Mouse (Mus musculus): Measurements from ENCODE around the gene Olfr1347.
"Not testable (repeated sequence)": the region's sequence is repeated elsewhere in the genome, so short reads cannot be mapped to it uniquely, and the experiment has no call there.

The Olfr1347 gene

DNA sequence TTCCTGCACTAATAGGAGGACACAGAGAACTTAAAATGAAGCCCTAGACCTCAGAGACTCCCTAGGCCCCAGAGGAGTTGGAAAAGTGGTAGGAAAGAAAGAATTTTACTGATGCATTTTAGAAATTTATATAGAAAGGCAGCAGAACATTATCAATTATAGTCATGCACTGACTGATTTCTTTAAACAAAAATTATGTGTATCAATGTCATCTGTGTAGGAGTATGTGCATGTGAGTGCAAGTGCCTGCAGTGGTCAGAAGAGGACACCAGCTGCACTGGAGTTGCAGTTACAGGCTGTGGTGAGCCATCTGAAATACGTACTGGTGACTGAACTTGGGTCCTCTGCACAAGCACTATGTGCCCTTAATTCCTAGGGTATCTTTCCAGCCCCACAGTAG lies at the start of gene Olfr1347:
TSS of gene Olfr1347 (minus strand) at position 101 of the 400 bp plus-strand sequence.
- DNase-seq (ENCODE audit: low spot score in 2 of 2), result no peak

DNA sequence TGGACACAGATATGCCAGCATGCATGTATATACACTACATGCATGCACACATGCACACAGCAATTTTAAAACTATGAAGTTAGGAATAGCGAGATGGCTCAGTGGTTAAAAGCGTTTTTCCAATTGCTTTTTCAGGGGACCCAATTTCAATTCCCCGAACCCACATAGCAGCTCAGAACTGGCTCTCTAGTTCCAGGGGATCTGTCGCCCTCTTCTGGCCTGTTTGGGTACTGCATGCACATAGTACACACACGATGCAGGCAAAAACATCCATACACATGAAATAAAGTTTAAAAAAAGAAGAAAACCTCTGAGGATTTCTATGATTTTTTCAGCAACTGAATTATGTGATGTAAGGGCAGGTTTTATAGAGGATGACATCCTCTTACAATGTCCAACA lies 26.6 kb upstream of the Olfr1347 start:
- DNase-seq (ENCODE audit: low spot score in 2 of 2), result no peak

DNA sequence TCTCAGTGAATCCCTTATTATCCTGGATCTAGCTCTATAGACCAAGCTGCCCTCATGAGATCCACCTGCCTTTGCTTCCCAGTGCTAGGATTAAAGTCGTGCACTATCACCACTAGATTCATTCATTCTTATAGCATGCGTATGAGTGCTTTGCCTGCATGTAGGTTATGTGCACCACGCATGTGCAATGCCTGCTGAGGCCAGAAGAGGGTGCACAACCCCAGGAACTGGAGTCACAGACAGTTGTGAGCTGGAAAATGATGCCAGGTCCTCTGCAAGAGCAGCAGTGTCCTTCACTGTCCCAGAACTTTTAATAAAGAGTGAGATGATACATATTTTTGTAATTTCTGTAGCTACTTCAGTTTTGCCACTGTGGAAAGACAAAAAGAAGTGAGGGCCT lies 25.4 kb upstream of the Olfr1347 start:
- no peak for DNase-seq (ENCODE audit: low spot score in 2 of 2)

DNA sequence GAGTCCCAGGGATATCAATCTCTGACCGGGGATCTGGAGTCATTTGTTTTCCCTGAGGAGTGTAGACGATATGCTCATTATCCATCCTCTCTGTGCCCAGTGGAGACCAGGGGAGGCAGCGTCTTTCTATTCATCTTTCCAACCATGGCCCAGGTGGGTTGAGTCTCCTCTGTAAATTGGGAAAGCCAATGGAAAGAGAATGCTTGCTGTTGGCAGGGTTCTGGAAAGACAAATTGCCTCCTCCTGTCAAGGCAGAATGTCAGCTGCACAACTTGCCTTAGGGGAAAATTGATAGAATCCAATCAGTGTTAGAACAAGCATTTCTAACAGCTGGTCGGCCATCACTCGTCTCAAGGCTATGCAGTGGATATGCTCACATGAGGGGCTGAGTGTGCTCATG lies 23.3 kb upstream of the Olfr1347 start, which contains the start of gene Olfr1349:
TSS of gene Olfr1349 (minus strand) at position 101 of the 400 bp plus-strand sequence.
- DNase-seq (ENCODE audit: low spot score in 2 of 2), result no peak

GRCm38 (mm10) chr7:6521666-6522065 lies 22.1 kb upstream of the Olfr1347 start:
- no peak for DNase-seq (ENCODE audit: low spot score in 2 of 2)

DNA sequence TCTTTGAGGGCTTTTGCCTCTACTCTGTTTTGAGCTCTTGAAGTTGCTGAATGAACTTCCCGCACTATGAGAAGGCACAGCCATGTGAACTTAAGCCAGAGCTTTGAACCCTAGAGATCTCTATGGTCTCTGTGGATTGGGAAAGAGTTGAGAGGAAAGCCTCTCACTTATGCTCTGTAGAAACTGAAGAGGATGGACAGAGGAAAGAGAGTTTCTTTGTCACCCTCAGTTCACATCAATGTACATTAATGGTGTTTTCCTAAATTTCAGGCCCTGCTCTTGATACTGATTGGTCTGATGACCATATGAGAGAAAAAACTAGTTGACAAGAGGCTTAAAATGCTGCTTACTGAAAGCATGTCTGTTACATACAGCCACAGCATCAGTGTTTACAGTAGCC lies 9.1 kb upstream of the Olfr1347 start, which contains the start of gene Olfr1348:
TSS of gene Olfr1348 (minus strand) at position 101 of the 400 bp plus-strand sequence.
- no peak for DNase-seq (ENCODE audit: low spot score in 2 of 2)

GRCm38 (mm10) chr7:6486841-6487240 lies 12.7 kb downstream of the Olfr1347 start, which contains the start of gene Olfr5:
Gene Olfr5, minus strand, starts transcription at chr7:6486941.
- DNase-seq (ENCODE audit: low spot score in 2 of 2), result no peak

- not testable (repeated sequence) for DNase-seq (ENCODE audit: low spot score in 2 of 2)
Measured at GRCm38 (mm10) chr7:6477633-6478032, 21.9 kb downstream of the Olfr1347 start.

DNA sequence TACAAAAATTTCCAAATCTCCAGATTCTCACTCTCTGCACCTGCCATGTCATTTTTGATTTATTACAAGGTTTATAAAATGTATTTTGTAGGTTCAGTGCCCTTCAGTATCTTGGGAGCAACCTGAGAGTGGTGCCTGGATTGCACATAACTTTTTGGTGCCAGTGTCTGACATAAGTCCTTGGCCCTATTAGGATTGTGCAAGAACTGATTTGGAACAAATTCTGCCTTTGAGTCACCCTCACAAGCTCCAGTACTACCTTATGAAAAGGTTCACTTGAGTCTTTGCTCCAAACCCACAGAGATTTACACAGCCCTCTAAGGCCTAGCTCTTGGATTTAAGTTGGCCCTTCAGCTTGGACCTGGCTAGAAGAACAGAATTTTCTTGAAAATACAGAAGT lies 32.6 kb downstream of the Olfr1347 start, which contains the start of gene Olfr1346:
TSS of gene Olfr1346 (plus strand) at position 151 of the 400 bp plus-strand sequence.
- no peak for DNase-seq (ENCODE audit: low spot score in 2 of 2)

DNA sequence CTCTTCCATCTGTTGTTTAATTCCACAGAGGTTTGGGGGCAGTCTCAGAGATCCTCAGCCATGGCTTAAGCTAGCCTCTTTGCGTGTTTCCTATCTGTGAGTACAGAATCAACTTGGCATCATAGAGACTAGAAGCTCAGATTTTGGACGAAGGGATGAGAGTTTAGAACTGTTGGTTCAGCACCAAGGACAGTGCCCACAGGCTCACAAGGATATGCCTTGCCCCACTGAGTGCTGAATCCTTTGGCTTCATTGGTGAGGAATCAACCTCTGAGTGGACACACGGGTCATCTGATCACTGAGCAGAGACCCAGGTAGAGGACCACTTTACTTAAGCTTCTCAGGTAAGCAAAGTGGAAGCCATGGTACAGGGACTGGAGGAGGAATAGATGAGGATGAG lies 43.2 kb downstream of the Olfr1347 start:
- DNase-seq (ENCODE audit: low spot score in 2 of 2), result no peak

DNA sequence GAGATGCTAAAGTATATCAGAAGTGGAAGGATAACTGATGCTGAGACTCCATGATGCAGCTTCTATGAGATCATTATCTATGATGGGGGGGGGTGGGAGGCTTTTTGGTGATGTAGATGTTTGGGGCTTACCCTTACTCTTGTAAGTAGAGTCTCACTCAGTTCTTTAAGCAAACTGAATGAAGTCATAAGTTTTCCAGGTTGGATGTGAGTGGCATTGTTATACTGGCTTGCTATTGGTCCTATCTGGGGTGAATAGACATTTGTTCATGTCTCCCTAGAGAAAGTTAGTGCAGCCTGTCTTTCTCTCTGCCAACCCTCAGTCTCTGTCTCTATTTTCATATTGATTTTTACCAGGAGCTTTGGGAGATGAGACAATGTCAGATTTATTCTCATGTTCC lies 43.7 kb downstream of the Olfr1347 start, which contains the start of gene Olfr1336:
TSS of gene Olfr1336 (plus strand) at position 301 of the 400 bp plus-strand sequence.
- DNase-seq (ENCODE audit: low spot score in 2 of 2), result no peak

DNA sequence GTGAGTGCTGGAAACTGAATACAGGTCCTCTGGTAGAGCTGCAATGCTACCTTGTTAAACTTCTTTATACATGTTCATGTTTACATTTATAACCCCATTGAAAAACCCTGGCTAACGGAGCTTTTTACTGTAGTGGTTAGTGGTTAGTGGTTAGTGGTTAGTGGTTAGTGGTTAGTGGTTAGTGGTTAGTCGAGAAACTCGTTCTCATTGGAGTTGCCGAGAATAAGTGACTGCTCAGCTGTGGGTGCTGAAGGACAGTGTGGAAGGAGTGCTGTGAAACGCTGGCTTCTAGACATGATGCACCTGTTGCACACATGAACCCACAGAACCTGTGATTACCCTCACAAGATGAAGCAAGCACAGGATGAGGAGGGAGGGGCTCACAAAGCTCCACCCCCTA lies 51.8 kb downstream of the Olfr1347 start:
- no peak for DNase-seq (ENCODE audit: low spot score in 2 of 2)

DNA sequence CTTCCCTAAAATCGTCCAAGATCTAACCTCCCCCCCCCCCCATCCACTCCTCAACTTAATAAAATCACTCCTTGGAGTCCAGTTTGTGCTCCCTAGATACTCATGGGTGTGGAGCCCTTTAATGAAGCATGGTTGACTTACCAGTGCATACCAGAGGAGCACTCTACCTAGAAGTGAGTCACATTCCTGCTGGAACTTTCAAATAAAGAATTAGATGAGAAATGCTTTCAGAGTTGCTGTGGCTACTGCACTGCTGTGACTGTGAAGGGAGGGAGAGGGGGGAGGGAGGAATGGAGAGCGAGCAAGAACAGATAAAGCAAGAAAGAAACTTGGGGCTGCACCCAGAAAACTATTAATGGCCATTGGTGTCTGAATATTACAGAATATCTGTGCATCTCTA lies 58.4 kb downstream of the Olfr1347 start:
- DNase-seq (ENCODE audit: low spot score in 2 of 2), result no peak

- no peak for DNase-seq (ENCODE audit: low spot score in 2 of 2)
Measured at GRCm38 (mm10) chr7:6438388-6438787, 61.2 kb downstream of the Olfr1347 start, which contains the start of gene Olfr1344. Gene Olfr1344, plus strand, starts transcription at chr7:6438688.

Data from right cerebral cortex, adult 2 months (tissue).